Comparison of ENCODE assay signal across 10 mouse cellular contexts in the genomic region with DNA sequence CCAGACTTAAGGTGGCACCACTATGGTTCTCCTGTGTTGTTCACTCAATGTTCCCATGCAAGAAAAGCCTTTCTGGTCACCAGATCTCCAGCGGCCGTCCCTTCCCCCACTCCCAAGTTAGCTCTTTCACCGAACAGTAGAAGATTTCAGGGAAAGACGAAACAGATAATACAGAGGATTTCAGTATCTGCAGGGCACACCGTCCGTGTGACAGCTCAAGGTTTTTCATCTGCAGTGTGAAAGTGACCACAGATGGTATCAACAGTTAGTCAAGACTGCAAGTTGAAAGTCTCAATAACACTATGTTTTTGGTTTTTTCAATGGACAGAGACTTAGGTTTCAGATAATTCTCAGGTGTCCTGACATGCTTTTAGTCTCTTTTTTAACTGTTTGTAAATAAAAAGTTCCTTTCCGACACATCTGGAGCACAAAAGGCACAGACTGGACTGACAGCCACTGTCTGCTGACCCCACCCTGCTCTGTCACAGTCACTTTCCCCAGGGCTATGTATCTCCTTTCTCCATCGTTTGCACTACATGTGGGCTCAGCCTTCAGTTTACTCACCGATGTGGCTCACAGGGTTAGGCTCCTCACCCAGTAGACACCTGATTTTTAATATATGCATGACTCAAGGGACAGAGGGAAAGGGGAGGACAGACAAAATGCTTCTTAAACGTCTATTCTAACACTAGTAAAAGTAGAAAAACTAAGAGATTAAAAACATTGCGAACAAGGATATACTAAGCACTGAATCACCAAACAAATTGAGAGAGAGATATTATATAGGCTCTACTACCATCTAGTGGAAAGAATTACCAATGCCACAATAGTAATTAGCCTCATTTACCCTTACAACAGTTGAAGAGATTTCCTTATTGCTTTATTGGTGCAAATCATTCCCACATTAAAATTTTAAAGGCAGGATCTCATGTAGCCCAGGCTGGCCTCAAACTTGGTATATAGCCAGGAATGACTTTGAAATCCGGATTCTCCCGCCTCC. TPM values are rescaled to one million over a fixed set of nuclear protein-coding genes. Genes with fewer than 3 reads are reported as not detected.
DNase-seq lines count a peak whose midpoint lies in the region; ATAC-seq lines count a peak whose summit lies in the region.
"Had no signal": no experiment of that assay in that cellular context is flagged by ENCODE, and none has a peak within 500 bp of the region (broad histone marks: within the 10 kb centered on the region; RNA-seq: fewer than 3 reads in every experiment).

No protein-coding gene starts in this region.

- no peak overlapping the region for H3K4me3 ChIP-seq in hindbrain, embryonic 13.5 days
- no peak overlapping the region for H3K4me3 ChIP-seq in hindbrain, embryonic 12.5 days
- H3K4me3 ChIP-seq in embryonic facial prominence, embryonic 14.5 days (ENCODE audit: low read depth, low read length) = no peak overlapping the region

- no peak overlapping the region for H3K9ac ChIP-seq in hindbrain, embryonic 13.5 days
- no peak overlapping the region for H3K9ac ChIP-seq in hindbrain, embryonic 12.5 days
- H3K9ac ChIP-seq in embryonic facial prominence, embryonic 14.5 days (ENCODE audit: low read depth, low read length) = no peak overlapping the region

- 80% methylated on average over 13 of the region's 13 CpGs for WGBS in hindbrain, embryonic 13.5 days
- 80% methylated on average over 13 of the region's 13 CpGs for WGBS in hindbrain, embryonic 12.5 days
- 63% methylated on average over 13 of the region's 13 CpGs for WGBS in embryonic facial prominence, embryonic 14.5 days

- no peak overlapping the region for H3K4me2 ChIP-seq in hindbrain, embryonic 13.5 days
- no peak overlapping the region for H3K4me2 ChIP-seq in hindbrain, embryonic 12.5 days (replicated peaks)
- H3K4me2 ChIP-seq in embryonic facial prominence, embryonic 14.5 days (ENCODE audit: low read depth, low read length) = no peak overlapping the region

- H3K9me3 ChIP-seq in hindbrain, embryonic 13.5 days = no peaks in the 10 kb centered on the region
- no peaks in the 10 kb centered on the region for H3K9me3 ChIP-seq in hindbrain, embryonic 12.5 days (replicated peaks)
- no peaks in the 10 kb centered on the region for H3K9me3 ChIP-seq in embryonic facial prominence, embryonic 14.5 days (ENCODE audit: control insufficient read depth, low read length)

- DNase-seq in embryonic facial prominence, embryonic 14.5 days (ENCODE audit: low spot score) = no peak
- DNase-seq in spleen, postnatal 36 days (ENCODE audit: low spot score in 2 of 2) = no peak
- no peak for DNase-seq in kidney, adult 9 months
- DNase-seq: cerebellum, adult 11-12 months had no signal

- no peaks in the 10 kb centered on the region; the same call in 1 of the 2 replicates for H3K4me1 ChIP-seq in hindbrain, embryonic 13.5 days (replicated peaks)
- H3K4me1 ChIP-seq in hindbrain, embryonic 12.5 days = no peaks in the 10 kb centered on the region; the same call in 1 of the 2 replicates
- no peaks in the 10 kb centered on the region for H3K4me1 ChIP-seq in embryonic facial prominence, embryonic 14.5 days (ENCODE audit: control insufficient read depth, insufficient read depth, low read length)

- no peaks in the 10 kb centered on the region for H3K27me3 ChIP-seq in hindbrain, embryonic 13.5 days
- no peaks in the 10 kb centered on the region for H3K27me3 ChIP-seq in hindbrain, embryonic 12.5 days
- H3K27me3 ChIP-seq in embryonic facial prominence, embryonic 14.5 days (replicated peaks; ENCODE audit: control insufficient read depth, insufficient read depth, low read length) = no peaks in the 10 kb centered on the region

- peak; percentile 41; the same call in 1 of the 2 replicates for ATAC-seq in hindbrain, embryonic 13.5 days (ENCODE audit: low FRiP score)
- ATAC-seq in hindbrain, embryonic 12.5 days (ENCODE audit: low FRiP score) = no peak
- peak; percentile 67 for ATAC-seq in CD4-positive, CD25-positive, alpha-beta regulatory T cell, adult 4 months
- ATAC-seq in embryonic facial prominence, embryonic 14.5 days (ENCODE audit: low read depth) = 0 out of 2 replicates have a peak, but pooled peaks have one; percentile 26
- peak; percentile 65 for ATAC-seq in megakaryocyte progenitor cell, adult 5-6 weeks (replicated peaks; ENCODE audit: poor library complexity)
- no peak for ATAC-seq in erythroid progenitor cell, adult 5-6 weeks (replicated peaks; ENCODE audit: low FRiP score, poor library complexity, severe bottlenecking)

- H3K27ac ChIP-seq in hindbrain, embryonic 13.5 days = no peak overlapping the region
- no peak overlapping the region for H3K27ac ChIP-seq in hindbrain, embryonic 12.5 days
- no peak overlapping the region for H3K27ac ChIP-seq in embryonic facial prominence, embryonic 14.5 days (replicated peaks; ENCODE audit: low read depth, low read length)

- 0 out of 2 replicates have a peak, but pooled peaks cover 3% of the 10 kb centered on the region for H3K36me3 ChIP-seq in hindbrain, embryonic 13.5 days
- no peaks in the 10 kb centered on the region for H3K36me3 ChIP-seq in hindbrain, embryonic 12.5 days
- no peaks in the 10 kb centered on the region for H3K36me3 ChIP-seq in embryonic facial prominence, embryonic 14.5 days (ENCODE audit: control insufficient read depth, insufficient read depth, low read length)

RNA-seq across cellular contexts. Expression of gene Txk, which starts 6.6 kb away (rescaled TPM):
- 0.10 TPM in 1 of 2 replicates, not detected in the other for polyA plus RNA-seq in hindbrain, embryonic 13.5 days (2015; fragmentation: Nextera tagmentation; extraction: Ambion mirVana)
- polyA plus RNA-seq in hindbrain, embryonic 12.5 days (2016; fragmentation: Nextera tagmentation; extraction: Ambion mirVana) = 0.12 TPM in 1 of 2 replicates, not detected in the other
- polyA plus RNA-seq in CD4-positive, CD25-positive, alpha-beta regulatory T cell, adult 4 months (2017; shearing (Covaris generic)) = 10 to 100 TPM; 69.9 to 78.6 TPM
- 0.11 and 0.12 TPM in 2 replicates for polyA plus RNA-seq in embryonic facial prominence, embryonic 14.5 days (2014; fragmentation: Nextera tagmentation; extraction: Ambion mirVana)
- 0.57 and 1.2 TPM in 2 replicates for total RNA-seq in megakaryocyte progenitor cell, adult 5-6 weeks (2015)
- total RNA-seq in megakaryocyte progenitor cell, adult 5-6 weeks (2017) = 0.08 and 0.41 TPM in 2 replicates
- total RNA-seq in erythroid progenitor cell, adult 5-6 weeks (2015; ENCODE audit: low replicate concordance) = 5.9 TPM in 1 of 2 replicates, not detected in the other
- 1.3 TPM in 1 of 2 replicates, not detected in the other for total RNA-seq in erythroid progenitor cell, adult 5-6 weeks (2017; ENCODE audit: low replicate concordance)
- total RNA-seq: gastrocnemius, adult 18-20 months had no signal

Comparison
In these comparisons a context has a peak if more than half of its experiments do, and no peak if none do; other contexts are left out.
1. ATAC-seq: peak in hindbrain, embryonic 13.5 days (single experiment), CD4-positive, CD25-positive, alpha-beta regulatory T cell, adult 4 months (single experiment), embryonic facial prominence, embryonic 14.5 days (single experiment) and megakaryocyte progenitor cell, adult 5-6 weeks (single experiment); none in hindbrain, embryonic 12.5 days (single experiment) and erythroid progenitor cell, adult 5-6 weeks (single experiment).
2. RNA of gene Txk, which starts 6.6 kb away (polyA plus RNA-seq): 69.9 to 78.6 TPM in CD4-positive, CD25-positive, alpha-beta regulatory T cell, adult 4 months; 0.11 to 0.12 TPM in embryonic facial prominence, embryonic 14.5 days, 0.10 TPM in hindbrain, embryonic 13.5 days and 0.12 TPM in hindbrain, embryonic 12.5 days; every median in the first group is over 10 times any median in the second.